Mouse (Mus musculus): ENCODE measurements at regions not wholly inside any gene's neighbourhood (a gene's known extent, or its start where the extent isn't known, plus 50 kb on each side); places are given as distances from the start of the nearest gene placed in this dataset.

DNA sequence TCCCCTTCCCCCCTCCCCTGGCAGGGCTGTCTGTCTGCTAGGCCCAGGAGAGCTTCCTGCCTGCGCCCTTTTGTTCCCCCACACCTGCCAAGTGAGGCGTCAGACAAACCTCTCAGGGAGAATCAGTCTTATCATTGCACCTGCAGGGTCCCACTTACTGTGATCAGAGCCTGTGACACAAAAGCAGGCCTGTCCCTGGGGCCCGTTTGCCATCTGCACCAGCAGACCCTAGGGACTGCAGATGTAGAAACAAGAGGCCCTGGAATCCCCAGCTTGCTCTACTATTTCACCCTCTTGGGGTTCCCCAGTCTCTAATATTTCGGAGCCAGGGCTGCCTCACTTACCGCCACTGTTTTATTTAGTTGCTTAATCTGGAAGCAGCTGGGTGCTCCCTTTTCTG is 328.9 kb downstream of the Nuak1 start:
- TF ChIP-seq CEBPB (IDR thresholded peaks at IDR 0.05; ENCODE audit: low read depth) (no peak), CTCF (IDR thresholded peaks at IDR 0.05; ENCODE audit: control insufficient read depth, insufficient read depth, insufficient read length) (no peak)
